In the genomic region with DNA sequence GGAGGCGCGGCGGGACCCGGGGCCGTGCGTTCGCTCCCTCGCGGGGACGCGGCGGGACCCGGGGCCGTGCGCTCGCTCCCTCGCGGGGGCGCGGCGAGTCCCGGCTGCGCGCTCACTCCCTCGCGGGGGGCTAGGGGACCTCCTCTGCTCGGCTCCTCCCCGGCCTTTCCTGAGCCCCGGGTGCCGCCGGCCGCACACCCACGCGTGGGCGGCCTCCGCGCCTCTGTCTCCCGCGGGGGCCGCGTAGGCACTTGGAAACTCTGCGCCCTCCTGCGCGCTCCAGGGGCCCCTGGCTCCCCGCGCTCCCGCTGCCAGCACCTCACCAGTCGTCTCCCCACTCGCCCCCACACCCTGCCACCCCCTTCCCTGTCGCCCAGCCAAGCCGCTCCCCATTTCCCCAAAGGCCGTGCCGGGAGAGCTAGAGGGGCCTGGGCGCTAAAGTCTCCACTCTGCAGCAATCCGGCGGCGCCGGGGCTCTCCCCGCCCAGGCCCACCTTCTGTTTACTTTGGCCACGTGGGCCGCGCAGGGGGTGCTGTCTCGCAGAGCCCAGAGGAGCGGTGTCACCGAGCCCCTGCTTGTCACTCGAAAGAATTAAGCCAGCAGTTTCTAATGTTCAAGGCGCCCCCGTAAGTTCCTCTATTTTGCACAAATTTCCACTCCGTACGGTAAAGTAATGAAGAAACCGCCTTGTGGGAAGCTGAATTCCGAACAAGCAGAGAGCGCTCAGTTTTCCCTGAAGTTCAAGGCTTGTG, we compare ENCODE assay signal across 8 mouse cellular contexts. TPM values are rescaled to one million over a fixed set of nuclear protein-coding genes. Genes with fewer than 3 reads are reported as not detected.
DNase-seq lines count a peak whose midpoint lies in the region; ATAC-seq lines count a peak whose summit lies in the region.

A gene (minus strand): TSS at position 589 of the 753 bp plus-strand sequence.

- peak; percentile 84 for DNase-seq in R1 (ENCODE audit: low read depth, low spot score)
- DNase-seq in embryo, embryonic 10 days (ENCODE audit: low spot score), result peak; percentile 52
- peak; percentile 68 for DNase-seq in gastrocnemius, postnatal 14 days
- peak; percentile 41 to 59 for DNase-seq in left cerebral cortex, postnatal 14 days (ENCODE audit: low spot score in 2 of 2)
- DNase-seq in right cerebral cortex, postnatal 14 days, result peak; percentile 61
- DNase-seq in yolk sac, embryonic 10.5 days (ENCODE audit: low spot score), result peak; percentile 75

- intact Hi-C loops in gastrocnemius, postnatal 14 days (cut with DNase I; ENCODE audit: low total_unique reads), result no loop called here
- intact Hi-C loops in left cerebral cortex, postnatal 14 days (cut with DNase I), result loop anchor here (10.0 kb wide), 2 partner anchors 210 to 700 kb away; no protein-coding TSS in a partner anchor

- peak; percentile 53 for ATAC-seq in inflammation-experienced regulatory T-cells, adult 6 months
- peak; percentile 51 for ATAC-seq in megakaryocyte progenitor cell, adult 5-6 weeks (replicated peaks; ENCODE audit: poor library complexity)

RNA-seq across cellular contexts. Expression of the gene that starts here (rescaled TPM):
- 10 to 100 TPM; 32.1 to 34.3 TPM for total RNA-seq in gastrocnemius, postnatal 14 days (2021)
- 10 to 100 TPM; 32.8 to 63.9 (median 50.7) TPM for polyA plus RNA-seq in inflammation-experienced regulatory T-cells, adult 6 months (2017; shearing (Covaris generic))
- total RNA-seq in left cerebral cortex, postnatal 14 days (2021), result 10 to 100 TPM; 46.1 to 48.1 TPM
- total RNA-seq in megakaryocyte progenitor cell, adult 5-6 weeks (2015), result 52.2 and 65.9 TPM in 2 replicates
- total RNA-seq in megakaryocyte progenitor cell, adult 5-6 weeks (2017), result 42.4 and 55.8 TPM in 2 replicates

Comparison
In these comparisons a context has a peak if more than half of its experiments do, and no peak if none do; other contexts are left out.
1. Peak in every context shown above with its lines: DNase-seq and ATAC-seq.